Mouse (Mus musculus) frontal cortex, postnatal 14 days (tissue): ENCODE measurements around the gene Zfp39.

Experiments used
- DNase-seq, 2 experiments: peaks; one replicate each; pipeline ENCODE4 v3.0.0; 2022; ENCODE audit warnings: low spot score in 2 of 2

The Zfp39 gene

DNA sequence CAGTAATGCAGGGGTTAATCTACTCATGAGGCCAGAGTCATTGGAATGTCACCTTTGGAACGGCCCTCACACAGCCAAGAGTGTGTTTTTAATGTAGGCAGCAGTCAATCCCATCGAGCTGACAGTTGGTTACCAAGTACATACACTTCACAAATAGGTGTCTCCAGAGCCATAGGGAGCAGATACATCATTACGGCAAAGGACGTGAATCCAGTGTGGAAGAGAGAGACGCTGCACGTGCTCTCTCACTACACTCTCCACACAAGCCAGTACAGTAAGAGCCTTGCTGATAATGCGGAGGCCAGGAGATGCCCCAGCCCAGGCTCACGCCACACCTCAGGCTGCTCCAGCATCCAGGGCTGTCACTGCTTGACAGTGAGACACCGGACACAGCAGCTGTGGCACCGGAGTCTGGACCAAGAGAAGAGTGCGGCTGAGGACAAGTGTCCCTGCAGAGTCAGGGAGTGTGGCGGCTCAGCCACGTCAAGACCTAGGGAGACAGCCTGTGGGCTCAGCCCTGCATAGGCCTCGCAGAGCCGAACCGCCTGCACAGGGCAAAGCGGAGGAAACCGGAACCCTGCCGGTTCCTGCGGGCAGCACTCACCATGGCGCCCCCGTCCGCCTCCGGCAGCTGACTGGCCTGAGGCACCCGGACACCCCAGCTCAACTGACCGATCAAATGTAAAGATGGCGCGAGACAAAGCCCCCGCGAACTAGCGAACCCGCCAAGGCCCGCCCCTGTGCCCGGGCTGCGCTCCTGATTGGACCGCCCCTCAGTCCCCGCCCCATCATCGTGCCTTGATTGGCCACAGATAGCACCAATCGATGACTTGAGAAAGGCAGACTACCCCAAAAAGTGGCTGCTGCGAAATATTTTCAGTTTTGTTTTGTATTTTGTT is at the start of gene Zfp39:
Gene Zfp39, minus strand, starts transcription at position 715 of the 899 bp plus-strand sequence.
- peak; percentile 92 to 96 for DNase-seq

GRCm38 (mm10) chr11:58953351-58954169 is 49.5 kb upstream of the Zfp39 start:
- no peak for DNase-seq

DNA sequence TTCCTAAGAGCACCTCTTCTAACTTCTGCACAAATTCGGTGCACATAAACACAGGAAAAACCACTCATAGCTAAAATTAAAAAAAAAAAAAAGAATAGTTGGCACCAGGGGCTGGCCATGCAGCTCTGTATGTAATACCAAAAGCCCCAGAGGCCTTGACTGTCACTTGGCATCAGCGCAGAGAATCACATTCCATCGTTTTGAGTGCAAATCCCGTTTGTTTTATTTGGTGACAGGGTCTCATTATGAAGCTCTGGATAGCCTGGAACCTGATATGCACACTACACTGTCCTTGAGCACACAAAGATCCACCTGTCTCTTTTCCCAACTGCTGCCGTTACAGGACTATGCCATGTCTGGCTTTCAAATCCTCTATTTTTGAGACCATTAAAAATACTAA is 47.2 kb upstream of the Zfp39 start:
- no peak for DNase-seq

- peak in 1 of 2 experiments; percentile 49 for DNase-seq
Measured at GRCm38 (mm10) chr11:58949480-58950431, 45.7 kb upstream of the Zfp39 start.

DNA sequence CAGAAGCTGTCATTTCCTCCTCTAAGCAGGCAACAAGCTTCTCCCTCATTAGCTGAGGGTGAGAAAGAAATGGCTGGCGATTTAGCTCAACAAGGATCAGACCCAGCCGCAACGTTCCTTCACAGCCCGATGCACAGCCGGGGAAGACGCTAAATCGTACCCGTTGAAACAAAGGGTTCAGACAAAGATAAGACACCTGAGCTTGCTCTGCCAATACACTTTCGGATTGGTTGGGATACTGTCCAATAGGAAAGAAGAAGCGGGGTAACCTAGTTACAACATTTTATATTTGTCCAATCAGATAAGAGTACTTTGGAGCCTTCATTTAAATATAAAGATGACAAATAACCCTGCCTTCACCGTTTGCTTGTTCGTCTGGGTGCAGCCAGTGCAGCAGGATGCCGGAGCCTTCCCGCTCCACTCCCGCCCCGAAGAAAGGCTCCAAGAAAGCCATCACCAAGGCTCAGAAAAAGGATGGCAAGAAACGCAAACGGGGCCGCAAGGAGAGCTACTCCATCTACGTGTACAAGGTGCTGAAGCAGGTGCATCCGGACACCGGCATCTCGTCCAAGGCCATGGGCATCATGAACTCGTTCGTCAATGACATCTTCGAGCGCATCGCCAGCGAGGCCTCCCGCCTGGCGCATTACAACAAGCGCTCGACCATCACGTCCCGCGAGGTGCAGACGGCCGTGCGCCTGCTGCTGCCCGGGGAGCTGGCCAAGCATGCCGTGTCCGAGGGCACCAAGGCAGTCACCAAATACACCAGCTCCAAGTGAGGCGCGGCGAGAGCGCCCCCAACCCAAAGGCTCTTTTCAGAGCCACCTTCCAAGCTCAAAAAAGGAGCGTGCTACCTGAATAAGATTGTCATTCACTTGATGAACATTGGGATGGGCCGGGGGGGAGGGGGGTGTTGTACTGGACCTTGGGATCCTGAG is 44.8 kb upstream of the Zfp39 start, which contains the start of gene Hist3h2ba:
Gene Hist3h2ba, plus strand, starts transcription at position 379 of the 938 bp plus-strand sequence.
- DNase-seq: peak; percentile 73 to 75

GRCm38 (mm10) chr11:58947798-58948528 is 43.9 kb upstream of the Zfp39 start:
- DNase-seq: no peak

DNA sequence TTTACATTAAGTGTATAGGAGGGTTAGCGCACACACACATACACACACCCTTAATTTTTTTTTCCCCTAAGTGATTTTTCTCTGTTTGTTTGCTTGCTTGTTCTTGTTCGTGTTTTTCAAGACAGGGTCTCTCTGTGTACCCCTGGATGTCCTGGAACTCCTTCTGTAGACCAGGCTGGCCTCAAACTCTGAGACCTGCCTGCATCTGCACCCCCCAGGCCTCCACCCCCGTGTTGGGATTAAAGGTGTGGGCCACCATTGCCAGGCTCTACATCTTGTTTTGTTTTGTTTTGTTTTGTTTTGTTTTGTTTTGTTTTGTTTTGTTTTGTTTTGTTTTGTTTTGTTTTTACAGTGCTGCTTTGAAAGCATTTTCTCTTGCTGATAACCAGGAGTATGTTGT is 43.3 kb upstream of the Zfp39 start:
- no peak for DNase-seq

GRCm38 (mm10) chr11:58944136-58944535 is 40.1 kb upstream of the Zfp39 start:
- no peak for DNase-seq

DNA sequence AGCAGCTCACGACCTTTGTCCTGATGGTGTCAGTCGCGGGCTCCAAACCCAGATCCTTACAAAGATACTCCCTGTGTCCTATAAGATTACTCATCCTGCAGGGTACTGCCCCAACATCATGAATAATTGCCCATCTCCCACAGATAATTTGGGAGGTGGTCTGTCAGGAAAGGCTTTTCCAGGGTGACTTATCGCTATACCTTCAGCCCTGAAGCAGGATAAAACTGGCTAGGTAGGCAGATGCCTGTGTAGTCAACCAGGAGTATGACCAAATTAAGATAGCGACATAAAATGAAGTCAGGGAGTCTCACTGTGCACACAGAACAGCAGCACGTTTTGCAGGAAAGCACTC is 35.0 kb upstream of the Zfp39 start:
- DNase-seq: no peak

GRCm38 (mm10) chr11:58938322-58939087 is 34.5 kb upstream of the Zfp39 start, which contains the start of gene Rnf187:
Gene Rnf187 (minus strand): TSS chr11:58938916.
- peak; percentile 86 for DNase-seq

DNA sequence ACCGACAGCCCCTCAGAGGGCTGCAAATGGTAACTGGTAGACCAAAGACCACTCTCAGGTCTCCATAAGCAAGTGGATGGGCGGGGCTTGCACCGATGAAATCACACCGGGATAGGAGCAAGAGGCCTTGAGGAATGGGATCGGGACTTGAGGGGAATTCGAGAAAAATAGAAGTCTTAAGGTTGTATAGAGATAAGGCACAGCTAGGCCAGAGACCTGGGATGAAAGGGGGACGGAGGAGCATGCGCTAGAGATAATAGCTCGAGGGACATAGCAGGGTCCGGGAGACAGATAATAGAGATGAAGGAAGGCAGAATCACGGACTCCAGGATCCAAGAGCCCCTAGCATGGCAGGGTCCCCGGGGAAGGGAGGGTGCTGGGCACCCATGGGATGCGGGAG is 33.9 kb upstream of the Zfp39 start:
- no peak for DNase-seq

DNA sequence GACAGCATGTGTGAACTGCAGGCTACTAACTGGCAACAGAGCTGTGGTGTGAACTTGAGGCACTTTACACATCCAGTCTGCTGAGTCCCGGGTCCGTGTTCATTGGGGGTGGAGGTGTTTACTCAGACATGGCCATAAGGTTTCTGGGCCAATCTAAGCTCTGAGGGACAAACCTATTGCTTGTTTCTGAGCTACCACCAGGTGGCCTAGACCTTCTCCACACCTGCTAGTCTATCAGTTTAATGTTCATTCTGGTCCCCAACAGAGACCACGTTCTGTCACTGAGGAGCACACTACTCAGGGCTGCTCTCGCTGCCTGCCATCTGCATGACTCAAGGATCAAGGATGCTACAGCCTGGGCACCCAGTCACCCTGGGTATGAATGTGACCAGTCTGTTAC is 27.6 kb upstream of the Zfp39 start:
- no peak for DNase-seq

DNA sequence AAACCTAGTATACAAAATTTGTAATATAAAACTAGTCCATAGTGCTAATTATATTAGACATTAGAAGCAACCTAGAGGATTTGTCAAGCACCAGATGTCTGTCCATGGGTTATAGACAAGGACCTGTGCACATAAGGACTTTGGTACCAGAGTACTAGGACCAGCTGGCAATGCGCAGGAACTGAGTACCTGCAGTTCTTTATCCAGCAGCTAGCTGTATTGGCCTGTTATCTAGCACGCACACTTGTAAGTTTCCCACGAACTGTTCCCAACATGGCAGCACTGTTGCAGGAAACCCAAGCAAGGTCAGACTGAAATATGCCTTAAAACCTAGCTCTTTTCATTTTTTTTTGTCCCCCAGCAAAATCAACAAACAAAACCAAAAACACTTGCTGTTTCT is 26.2 kb upstream of the Zfp39 start:
- DNase-seq: no peak

- DNase-seq: no peak
Measured at GRCm38 (mm10) chr11:58929641-58930040, 25.6 kb upstream of the Zfp39 start.

DNA sequence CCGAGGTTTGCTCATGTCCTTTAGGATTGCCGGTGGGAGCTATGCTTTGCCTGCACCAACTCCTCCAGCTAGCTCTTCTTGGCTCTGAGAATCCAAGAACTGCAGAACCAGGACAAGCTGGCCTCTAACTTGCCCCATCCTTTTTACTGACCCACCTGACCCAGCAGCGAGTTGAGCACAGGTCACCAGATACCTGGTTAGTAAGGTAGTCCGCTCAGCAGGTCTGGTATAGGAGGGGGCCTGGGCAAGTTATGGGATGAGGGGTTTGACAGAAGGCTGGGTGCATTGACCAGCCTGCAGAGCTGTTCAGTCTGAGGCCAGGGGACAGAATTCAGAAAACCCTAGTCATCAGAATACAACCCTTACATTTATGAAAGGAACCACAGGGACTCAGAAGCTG is 25.0 kb upstream of the Zfp39 start:
- DNase-seq: no peak

- DNase-seq: no peak
Measured at GRCm38 (mm10) chr11:58927790-58928651, 24.0 kb upstream of the Zfp39 start.

- no peak for DNase-seq
Measured at GRCm38 (mm10) chr11:58927053-58927452, 23.0 kb upstream of the Zfp39 start.

GRCm38 (mm10) chr11:58926651-58927050 is 22.6 kb upstream of the Zfp39 start:
- no peak for DNase-seq
